Mouse (Mus musculus) limb, embryonic 11.5 days (tissue): Measurements from ENCODE around the gene Myo1e. TPM values are rescaled to one million over a fixed set of nuclear protein-coding genes. Genes with fewer than 3 reads are reported as not detected.

ENCODE experiments used
- ATAC-seq: fragments of 200-750 bp; cut with Nextera tagmentation; 2 replicates; pipeline ENCODE4 v1.8.0; 2017; ENCODE audit warnings: low read depth; ENCODE audit not compliant: insufficient number of reproducible peaks, low FRiP score, low TSS enrichment
- DNase-seq: peaks from one replicate; pipeline ENCODE4 v3.0.0-alpha.2; 2015; ENCODE audit warnings: low spot score
- H3K27ac ChIP-seq: fragments of 300-500 bp; sonication (generic); replicated peaks from 2 replicates; pipeline ENCODE4 v1.5.1; 2014; ENCODE audit warnings: low read depth, mild to moderate bottlenecking, low read length
- H3K27me3 ChIP-seq: fragments of 300-500 bp; sonication (generic); 2 replicates; pipeline ENCODE4 v1.6.1; 2014; ENCODE audit warnings: mild to moderate bottlenecking, low read length, mixed read lengths; ENCODE audit not compliant: control insufficient read depth, insufficient read depth
- H3K36me3 ChIP-seq: fragments of 300-500 bp; sonication (generic); 2 replicates; pipeline ENCODE4 v1.6.1; 2014; ENCODE audit warnings: mild to moderate bottlenecking, low read length, moderate library complexity, mixed read lengths; ENCODE audit not compliant: control insufficient read depth, insufficient read depth
- H3K4me1 ChIP-seq: fragments of 300-500 bp; sonication (generic); 2 replicates; pipeline ENCODE4 v1.6.1; 2014; ENCODE audit warnings: low read length, mixed read lengths; ENCODE audit not compliant: control insufficient read depth, insufficient read depth
- H3K4me2 ChIP-seq: fragments of 300-500 bp; sonication (generic); 2 replicates; pipeline ENCODE4 v1.6.1; 2014; ENCODE audit warnings: low read depth, mild to moderate bottlenecking, moderate library complexity; ENCODE audit not compliant: severe bottlenecking
- H3K4me3 ChIP-seq: fragments of 300-500 bp; sonication (generic); 2 replicates; pipeline ENCODE4 v1.5.1; 2014; ENCODE audit warnings: low read depth, low read length
- H3K9ac ChIP-seq: fragments of 300-500 bp; sonication (generic); 2 replicates; pipeline ENCODE4 v1.6.1; 2014; ENCODE audit warnings: mild to moderate bottlenecking, low read length
- H3K9me3 ChIP-seq: fragments of 300-500 bp; sonication (generic); 2 replicates; pipeline ENCODE4 v1.6.1; 2016; ENCODE audit warnings: low read length; ENCODE audit not compliant: control insufficient read depth
- WGBS: fragments of 180-500 bp; shearing (Covaris S2); extraction: QIAGEN DNeasy Blood & Tissue Kit; methylation state at CpG from one replicate; pipeline ENCODE4 v1.1.7; 2014; 5-methylcytosine and 5-hydroxymethylcytosine counted together
- polyA plus RNA-seq: library from polyadenylated mRNA; unstranded; fragments of >200 nt; fragmentation: Nextera tagmentation; extraction: Ambion mirVana; gene quantifications from 2 replicates; pipeline ENCODE4 v1.2.1, GENCODE M21; 2014

Myo1e gene
- polyA plus RNA-seq, 1 experiment from 2014 or later: 16.9 TPM

GRCm38 (mm10) chr9:70263134-70263533 lies 56.0 kb downstream of the Myo1e start:
- Histone ChIP-seq H3K4me2 (no peak overlapping the region), H3K27ac (no peak overlapping the region; the same call in 1 of the 2 replicates), H3K36me3 (no peaks in the 10 kb centered on the region), H3K9ac (no peak overlapping the region), H3K27me3 (no peaks in the 10 kb centered on the region), H3K4me1 (peaks cover 21% of the 10 kb centered on the region), H3K9me3 (no peaks in the 10 kb centered on the region), H3K4me3 (no peak overlapping the region)
- DNase-seq (no peak), ATAC-seq (no peak)
- 56% methylated on average over 8 of the region's 8 CpGs for WGBS

- 43% methylated on average over 7 of the region's 7 CpGs for WGBS
- no peaks in the 10 kb centered on the region for H3K36me3 ChIP-seq
- H3K4me1 ChIP-seq: peaks cover 20% of the 10 kb centered on the region
- no peak overlapping the region for H3K4me2 ChIP-seq
- ATAC-seq (no peak), DNase-seq (no peak)
- no peak overlapping the region for H3K9ac ChIP-seq
- peak overlapping the region; percentile 21; the same call in 1 of the 2 replicates for H3K27ac ChIP-seq
- H3K27me3 ChIP-seq: no peaks in the 10 kb centered on the region
- H3K4me3 ChIP-seq: no peak overlapping the region
- H3K9me3 ChIP-seq: no peaks in the 10 kb centered on the region
These were observed 56.6 kb downstream of the Myo1e start for GRCm38 (mm10) chr9:70263735-70264134.

GRCm38 (mm10) chr9:70265513-70265912 lies 58.4 kb downstream of the Myo1e start:
- no peak overlapping the region for H3K4me3 ChIP-seq
- 84% methylated on average over 5 of the region's 5 CpGs for WGBS
- H3K4me2 ChIP-seq: no peak overlapping the region
- no peak overlapping the region for H3K9ac ChIP-seq
- no peak overlapping the region for H3K27ac ChIP-seq
- no peak for DNase-seq
- no peaks in the 10 kb centered on the region for H3K36me3 ChIP-seq
- H3K27me3 ChIP-seq: no peaks in the 10 kb centered on the region
- no peaks in the 10 kb centered on the region for H3K9me3 ChIP-seq
- ATAC-seq: no peak
- H3K4me1 ChIP-seq: peaks cover 14% of the 10 kb centered on the region

GRCm38 (mm10) chr9:70266186-70266585 lies 59.0 kb downstream of the Myo1e start:
- ATAC-seq (no peak), DNase-seq (no peak)
- peaks cover 14% of the 10 kb centered on the region for H3K4me1 ChIP-seq
- no peaks in the 10 kb centered on the region for H3K27me3 ChIP-seq
- H3K4me3 ChIP-seq: no peak overlapping the region
- no peak overlapping the region for H3K4me2 ChIP-seq
- H3K27ac ChIP-seq: no peak overlapping the region
- H3K9ac ChIP-seq: no peak overlapping the region
- 90% methylated on average over 2 of the region's 2 CpGs for WGBS
- H3K36me3 ChIP-seq: no peaks in the 10 kb centered on the region
- H3K9me3 ChIP-seq: no peaks in the 10 kb centered on the region

GRCm38 (mm10) chr9:70267108-70267507 lies 60.0 kb downstream of the Myo1e start:
- Histone ChIP-seq H3K27ac (no peak overlapping the region), H3K9ac (no peak overlapping the region), H3K27me3 (no peaks in the 10 kb centered on the region), H3K4me2 (no peak overlapping the region), H3K4me1 (peaks cover 10% of the 10 kb centered on the region), H3K9me3 (no peaks in the 10 kb centered on the region), H3K36me3 (no peaks in the 10 kb centered on the region), H3K4me3 (no peak overlapping the region)
- DNase-seq (no peak), ATAC-seq (no peak)
- 86% methylated on average over 5 of the region's 5 CpGs for WGBS

GRCm38 (mm10) chr9:70269349-70269748 lies 62.2 kb downstream of the Myo1e start:
- no peaks in the 10 kb centered on the region for H3K4me1 ChIP-seq
- no peak overlapping the region for H3K4me3 ChIP-seq
- DNase-seq: no peak
- WGBS: 80% methylated on average over 10 of the region's 10 CpGs
- H3K36me3 ChIP-seq: no peaks in the 10 kb centered on the region
- H3K9ac ChIP-seq: no peak overlapping the region
- H3K27me3 ChIP-seq: no peaks in the 10 kb centered on the region
- H3K27ac ChIP-seq: peak overlapping the region; percentile 44; the same call in 1 of the 2 replicates
- no peak for ATAC-seq
- H3K4me2 ChIP-seq: no peak overlapping the region
- H3K9me3 ChIP-seq: no peaks in the 10 kb centered on the region

- Histone ChIP-seq H3K4me2 (no peak overlapping the region), H3K36me3 (no peaks in the 10 kb centered on the region), H3K4me1 (no peaks in the 10 kb centered on the region), H3K27me3 (no peaks in the 10 kb centered on the region), H3K9ac (no peak overlapping the region), H3K4me3 (no peak overlapping the region), H3K27ac (no peak overlapping the region), H3K9me3 (no peaks in the 10 kb centered on the region)
- WGBS: 91% methylated on average over 4 of the region's 4 CpGs
- no peak for DNase-seq
- ATAC-seq: no peak
These were observed 63.3 kb downstream of the Myo1e start for GRCm38 (mm10) chr9:70270468-70270867.

- H3K9me3 ChIP-seq: no peaks in the 10 kb centered on the region
- no peak for DNase-seq
- H3K27ac ChIP-seq: no peak overlapping the region
- H3K4me3 ChIP-seq: no peak overlapping the region
- WGBS: 90% methylated on average over 7 of the region's 7 CpGs
- H3K4me1 ChIP-seq: no peaks in the 10 kb centered on the region
- ATAC-seq: no peak
- H3K4me2 ChIP-seq: no peak overlapping the region
- H3K9ac ChIP-seq: no peak overlapping the region
- no peaks in the 10 kb centered on the region for H3K27me3 ChIP-seq
- no peaks in the 10 kb centered on the region for H3K36me3 ChIP-seq
These were observed 64.0 kb downstream of the Myo1e start for GRCm38 (mm10) chr9:70271137-70271536.

GRCm38 (mm10) chr9:70271631-70272030 lies 64.5 kb downstream of the Myo1e start:
- 94% methylated on average over 9 of the region's 9 CpGs for WGBS
- H3K4me1 ChIP-seq: no peaks in the 10 kb centered on the region
- no peak overlapping the region for H3K4me3 ChIP-seq
- ATAC-seq: no peak
- no peak for DNase-seq
- H3K27me3 ChIP-seq: no peaks in the 10 kb centered on the region
- no peak overlapping the region for H3K4me2 ChIP-seq
- H3K27ac ChIP-seq: no peak overlapping the region
- H3K9me3 ChIP-seq: no peaks in the 10 kb centered on the region
- no peak overlapping the region for H3K9ac ChIP-seq
- H3K36me3 ChIP-seq: no peaks in the 10 kb centered on the region
